ENCODE assay signal across 33 mouse cellular contexts in the genomic region with DNA sequence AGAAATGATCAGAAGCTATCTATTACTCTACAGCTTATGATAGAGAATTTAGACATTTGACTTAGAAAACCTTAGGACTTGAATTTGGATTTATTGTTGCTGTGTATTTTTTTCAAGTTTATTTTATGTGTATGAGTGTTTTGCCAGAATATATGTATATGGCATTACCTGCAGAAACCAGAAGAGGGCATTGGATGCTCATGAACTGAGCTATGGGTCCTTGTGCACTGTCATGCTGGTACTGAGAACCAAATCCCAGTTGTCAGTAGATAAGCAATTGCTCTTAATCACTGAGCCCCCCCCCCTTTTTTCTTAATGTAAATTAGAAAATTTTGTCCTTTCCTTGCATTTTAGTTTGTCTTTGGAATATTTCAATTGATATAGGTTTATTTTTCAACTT.
DNase-seq lines count a peak whose midpoint lies in the region; TF ChIP-seq lines count a peak whose summit lies in the region.
"Had no signal": no experiment of that assay in that cellular context is flagged by ENCODE, and none has a peak within 500 bp of the region (broad histone marks: within the 10 kb centered on the region; RNA-seq: fewer than 3 reads in every experiment).

No protein-coding gene starts in this region.

- no peak overlapping the region for H3K27ac ChIP-seq in MEL (ENCODE audit: control insufficient read depth, low read depth, low read length)
- H3K27ac ChIP-seq: embryonic facial prominence, embryonic 13.5 days; forebrain, embryonic 10.5 days; forebrain, embryonic 15.5 days; heart, embryonic 13.5 days; hindbrain, embryonic 15.5 days; left cerebral cortex, adult 2 months; liver, embryonic 12.5 days; midbrain, embryonic 12.5 days; neural tube, embryonic 12.5 days; stomach, postnatal 0 days had no signal

- H3K27me3 ChIP-seq in MEL (ENCODE audit: control insufficient read depth in 1 of 2, insufficient read depth in 2 of 2, low read length in 2 of 2): no peaks in the 10 kb centered on the region
- H3K27me3 ChIP-seq: embryonic facial prominence, embryonic 13.5 days; forebrain, embryonic 15.5 days; heart, embryonic 13.5 days; hindbrain, embryonic 15.5 days; liver, embryonic 12.5 days; megakaryocyte, embryonic 14.5 days; midbrain, embryonic 12.5 days; neural tube, embryonic 12.5 days had no signal

- H3K79me2 ChIP-seq in MEL (ENCODE audit: control insufficient read depth, insufficient read depth, low read length, poor library complexity): no peaks in the 10 kb centered on the region

- H3K4me1 ChIP-seq in MEL (ENCODE audit: control insufficient read depth in 1 of 2, insufficient read depth in 2 of 2, low read length in 2 of 2): no peaks in the 10 kb centered on the region
- H3K4me1 ChIP-seq: embryonic facial prominence, embryonic 13.5 days; forebrain, embryonic 10.5 days; forebrain, embryonic 15.5 days; heart, embryonic 13.5 days; hindbrain, embryonic 15.5 days; liver, embryonic 12.5 days; megakaryocyte, embryonic 14.5 days; midbrain, embryonic 12.5 days; neural tube, embryonic 12.5 days had no signal

- H3K36me3 ChIP-seq in MEL (ENCODE audit: control insufficient read depth in 1 of 2, insufficient read depth in 2 of 2, low read length in 2 of 2): no peaks in the 10 kb centered on the region
- H3K36me3 ChIP-seq: embryonic facial prominence, embryonic 13.5 days; forebrain, embryonic 10.5 days; forebrain, embryonic 15.5 days; heart, embryonic 13.5 days; hindbrain, embryonic 15.5 days; liver, embryonic 12.5 days; midbrain, embryonic 12.5 days; neural tube, embryonic 12.5 days had no signal

- H3K9ac ChIP-seq in MEL (ENCODE audit: control insufficient read depth, low read depth, low read length, poor library complexity, severe bottlenecking): no peak overlapping the region
- H3K9ac ChIP-seq: embryonic facial prominence, embryonic 13.5 days; forebrain, embryonic 15.5 days; heart, embryonic 13.5 days; hindbrain, embryonic 15.5 days; liver, embryonic 12.5 days; midbrain, embryonic 12.5 days; neural tube, embryonic 12.5 days had no signal

- H3K9me3 ChIP-seq in MEL (replicated peaks; ENCODE audit: insufficient read depth, low read length): no peaks in the 10 kb centered on the region
- H3K9me3 ChIP-seq: embryonic facial prominence, embryonic 13.5 days; forebrain, embryonic 15.5 days; hindbrain, embryonic 15.5 days; liver, embryonic 12.5 days; midbrain, embryonic 12.5 days; neural tube, embryonic 12.5 days had no signal

- TF ChIP-seq POLR2A in MEL (IDR thresholded peaks at IDR 0.05; ENCODE audit: control insufficient read depth in 1 of 2, insufficient read depth in 1 of 2, low read depth in 1 of 2, low read length in 2 of 2, poor library complexity in 1 of 2): no peak

- TF ChIP-seq RAD21 in MEL (IDR thresholded peaks at IDR 0.05; ENCODE audit: low read depth, low read length): peak; percentile 79

- peak; percentile 73 for DNase-seq in 3T3-L1 (ENCODE audit: low read depth, low spot score)
- peak; percentile 33 for DNase-seq in A20 (ENCODE audit: low read depth, low spot score)
- DNase-seq in MEL (ENCODE audit: low read depth, low spot score): peak; percentile 60
- peak; percentile 18 for DNase-seq in adipocyte (ENCODE audit: low spot score)
- DNase-seq in right cerebral cortex, postnatal 36 days (ENCODE audit: low spot score in 2 of 2): no peak
- DNase-seq in kidney, postnatal 36 days: no peak
- DNase-seq in thymus, postnatal 10 days (ENCODE audit: low spot score in 2 of 2): no peak
- DNase-seq: adrenal gland, adult 8-10 months; cerebellum, adult 8-10 months; cerebellum, postnatal 36 days; gastrocnemius, postnatal 10 days; heart, postnatal 10 days; kidney, adult 8-10 months; kidney, postnatal 10 days; left cerebral cortex, postnatal 4 days; lung, adult 18-20 months; lung, postnatal 4 days; right cerebral cortex, adult 18-20 months; right cerebral cortex, postnatal 4 days; thymus, adult 2 months; thymus, postnatal 4 days had no signal

- peak in 2 of 3 experiments; percentile 47 to 65; a peak in 4 of 6 replicates for TF ChIP-seq CTCF in MEL (IDR thresholded peaks at IDR 0.05 in 2 of 3, conservative IDR thresholded peaks at IDR 0.05 in 1 of 3; ENCODE audit: control insufficient read depth in 1 of 3, insufficient read depth in 1 of 3, low read depth in 2 of 3, low read length in 3 of 3, poor library complexity in 1 of 3, severe bottlenecking in 1 of 3)

- no peak overlapping the region for H3K4me3 ChIP-seq in MEL (ENCODE audit: control insufficient read depth in 1 of 2, insufficient read depth in 1 of 2, low read depth in 2 of 2, low read length in 2 of 2)
- H3K4me3 ChIP-seq: embryonic facial prominence, embryonic 13.5 days; forebrain, embryonic 10.5 days; forebrain, embryonic 15.5 days; heart, embryonic 13.5 days; hindbrain, embryonic 15.5 days; left cerebral cortex, adult 2 months; liver, embryonic 12.5 days; megakaryocyte, embryonic 14.5 days; midbrain, embryonic 12.5 days; myocyte; neural tube, embryonic 12.5 days had no signal

- TF ChIP-seq EP300 in MEL (IDR thresholded peaks at IDR 0.05; ENCODE audit: low read depth in 1 of 2, low read length in 2 of 2): no peak

TF ChIP-seq in MEL, 35 proteins besides CTCF, POLR2A, EP300 and RAD21:
- no peak for TF ChIP-seq NRF1 (IDR thresholded peaks at IDR 0.05; ENCODE audit: insufficient read depth, low read depth, low read length, poor library complexity, severe bottlenecking)
- TF ChIP-seq POLR2AphosphoS2 (IDR thresholded peaks at IDR 0.05; ENCODE audit: low read length): no peak
- TF ChIP-seq SMC3 (IDR thresholded peaks at IDR 0.05; ENCODE audit: low read depth, low read length): peak; percentile 82
- TF ChIP-seq ZC3H11A (IDR thresholded peaks at IDR 0.05; ENCODE audit: low read depth, low read length): peak; percentile 86

Comparison
In these comparisons a context has a peak if more than half of its experiments do, and no peak if none do; other contexts are left out.
1. DNase-seq: peak in 3T3-L1 (single experiment), A20 (single experiment), MEL (single experiment) and adipocyte (single experiment); none in right cerebral cortex, postnatal 36 days (0 of 2), kidney, postnatal 36 days (0 of 2) and thymus, postnatal 10 days (0 of 2).